Mouse (Mus musculus) olfactory bulb, adult 2 months (tissue): ENCODE results near the gene Ckap2.

Experiments
- CTCF ChIP-seq: fragments of 200-500 bp; IDR thresholded peaks from 2 replicates; pipeline ENCODE4 v1.5.1; 2012; ENCODE audit warnings: low read depth, mild to moderate bottlenecking, low read length, moderate library complexity; ENCODE audit not compliant: insufficient read depth
- POLR2A ChIP-seq: fragments of 200-500 bp; IDR thresholded peaks from 2 replicates; pipeline ENCODE4 v1.6.1; 2012; ENCODE audit warnings: mild to moderate bottlenecking, low read depth, low read length, moderate library complexity; ENCODE audit not compliant: insufficient read depth

DNA sequence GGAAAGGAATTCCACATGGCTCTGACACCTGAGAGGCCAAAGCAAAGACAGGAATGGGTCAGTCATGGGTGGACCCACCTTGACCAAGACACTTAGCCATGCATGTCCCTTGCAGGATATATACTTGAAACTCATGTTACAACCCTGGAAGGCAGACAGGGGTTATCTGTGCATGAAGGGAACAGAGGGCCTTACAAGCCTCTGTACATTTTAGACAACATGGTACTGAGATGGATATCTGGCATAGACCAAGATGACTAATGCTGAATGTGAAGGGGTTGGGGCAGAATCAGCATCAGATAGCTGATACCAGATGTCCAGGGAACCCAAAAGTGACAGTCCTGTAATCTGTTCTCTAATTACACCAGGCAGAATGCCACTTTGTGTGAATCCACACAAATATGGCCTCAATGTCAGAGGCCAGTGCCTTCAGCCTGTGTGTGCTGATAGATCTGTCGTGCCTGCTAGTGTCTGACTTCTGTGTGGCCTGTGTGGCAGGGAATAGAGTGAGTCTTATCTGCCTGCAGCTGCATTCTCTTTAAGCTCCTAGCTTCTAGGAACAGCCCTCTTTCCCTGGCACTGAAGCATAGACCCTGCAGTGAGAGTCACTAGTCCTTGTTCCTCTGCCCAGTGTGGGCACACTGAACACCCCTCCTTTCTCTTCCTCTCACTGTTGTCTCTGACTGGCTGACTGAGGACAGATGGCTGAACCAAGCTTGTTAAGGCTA lies 41.7 kb downstream of the Ckap2 start:
- TF ChIP-seq CTCF (no peak), POLR2A (no peak)
